Mouse (Mus musculus) thymus, postnatal 4 days (tissue): ENCODE measurements at regions not wholly inside any gene's neighbourhood (a gene's known extent, or its start where the extent isn't known, plus 50 kb on each side); places are given as distances from the start of the nearest gene placed in this dataset.

ENCODE experiments used
- DNase-seq: peaks from one replicate; pipeline ENCODE4 v3.0.0; 2021

DNA sequence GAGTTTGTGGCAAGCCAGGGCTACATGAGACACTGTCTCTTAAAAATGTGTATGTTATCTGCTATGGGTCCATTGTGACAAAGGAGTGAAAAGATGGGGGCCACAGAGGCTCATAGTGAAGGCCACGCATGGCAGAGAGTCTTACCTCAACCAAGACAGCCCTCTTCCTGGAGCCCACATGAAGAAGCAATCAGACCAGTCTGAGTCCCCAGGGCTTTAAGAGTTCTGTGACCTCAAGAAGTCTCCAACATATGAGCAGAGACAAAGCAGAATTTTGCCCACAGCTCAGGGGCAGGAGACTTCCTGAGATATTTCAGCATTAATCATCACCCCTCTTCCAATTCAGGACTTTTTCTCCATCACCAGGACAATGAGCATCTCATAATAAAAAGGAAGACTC lies 50.4 kb upstream of the Ankrd34c start:
- no peak for DNase-seq
